Mouse (Mus musculus) lung, postnatal 0 days (tissue): ENCODE results near the gene Ovch2.

ENCODE experiments used
- CTCF ChIP-seq: IDR thresholded peaks from 2 replicates; pipeline ENCODE4 v1.5.1; 2016; ENCODE audit warnings: antibody characterized with exemption, mild to moderate bottlenecking
- EP300 ChIP-seq: IDR thresholded peaks from 2 replicates; pipeline ENCODE4 v1.6.1; 2016; ENCODE audit warnings: antibody characterized with exemption, mild to moderate bottlenecking, control low read depth

- TF ChIP-seq CTCF (no peak), EP300 (no peak)
Observed at GRCm38 (mm10) chr7:107733162-107733561, 67.8 kb downstream of the Ovch2 start.
